Comparison of ENCODE assay signal across 16 mouse cellular contexts in genomic region chr17:83829356-83829755, GRCm38 (mm10). TPM values are rescaled to one million over a fixed set of nuclear protein-coding genes. Genes with fewer than 3 reads are reported as not detected.
"Had no signal": no experiment of that assay in that cellular context is flagged by ENCODE, and none has a peak within 500 bp of the region (broad histone marks: within the 10 kb centered on the region; RNA-seq: fewer than 3 reads in every experiment).

No protein-coding gene starts in this region.

- H3K36me3 ChIP-seq: limb, embryonic 10.5 days; liver, embryonic 12.5 days; lung, embryonic 15.5 days; midbrain, embryonic 10.5 days; midbrain, embryonic 15.5 days; neural tube, embryonic 13.5 days had no signal

- H3K9ac ChIP-seq: liver, embryonic 12.5 days; lung, embryonic 15.5 days; midbrain, embryonic 15.5 days; neural tube, embryonic 13.5 days had no signal

- H3K4me1 ChIP-seq: neural tube, embryonic 13.5 days had no signal

- H3K4me2 ChIP-seq: liver, embryonic 12.5 days; lung, embryonic 15.5 days; midbrain, embryonic 15.5 days; neural tube, embryonic 13.5 days had no signal

- H3K27ac ChIP-seq: kidney, postnatal 0 days; layer of hippocampus, adult 2 months; limb, embryonic 10.5 days; liver, embryonic 12.5 days; lung, embryonic 15.5 days; midbrain, embryonic 10.5 days; midbrain, embryonic 15.5 days; neural tube, embryonic 13.5 days; stomach, postnatal 0 days had no signal

- H3K9me3 ChIP-seq: limb, embryonic 10.5 days; liver, embryonic 12.5 days; lung, embryonic 15.5 days; midbrain, embryonic 10.5 days; midbrain, embryonic 15.5 days; neural tube, embryonic 13.5 days had no signal

- DNase-seq: kidney, adult 8-10 months; kidney, postnatal 36 days; lung, postnatal 14 days; retina, postnatal 1 day had no signal

- ATAC-seq: intestine, postnatal 0 days; liver, embryonic 12.5 days; midbrain, embryonic 15.5 days had no signal

- H3K27me3 ChIP-seq: liver, embryonic 12.5 days; lung, embryonic 15.5 days; midbrain, embryonic 15.5 days; neural tube, embryonic 13.5 days had no signal

- H3K4me3 ChIP-seq: layer of hippocampus, adult 2 months; limb, embryonic 10.5 days; liver, embryonic 12.5 days; lung, embryonic 15.5 days; midbrain, embryonic 10.5 days; midbrain, embryonic 15.5 days; neural tube, embryonic 13.5 days had no signal

RNA-seq across cellular contexts. Expression of gene Haao, which starts 18.4 kb away (rescaled TPM):
- total RNA-seq: layer of hippocampus, adult 2 months; layer of hippocampus, postnatal 14 days; left cerebral cortex, postnatal 10 days had no signal
- polyA plus RNA-seq: midbrain, embryonic 15.5 days; neural tube, embryonic 13.5 days had no signal
